In the genomic region with DNA sequence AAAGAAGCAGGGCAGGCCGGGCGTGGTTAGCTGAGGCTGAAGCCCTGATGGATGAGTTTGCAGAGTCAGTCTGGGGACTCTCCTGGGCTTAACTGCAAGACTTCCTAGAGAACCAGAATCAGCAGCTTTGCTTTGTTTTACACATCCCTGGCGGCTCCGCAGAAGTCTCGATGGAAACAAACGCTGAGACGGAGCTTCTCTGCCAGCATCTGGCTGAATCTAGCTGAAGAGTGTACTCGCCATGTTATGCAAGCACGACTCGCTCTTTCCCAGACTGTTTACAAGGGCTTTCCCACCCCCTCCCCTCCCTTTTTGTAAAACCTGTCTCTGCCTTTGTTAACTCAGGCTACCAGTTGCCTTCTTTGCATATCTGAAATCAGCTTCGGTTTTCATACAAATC, we compare ENCODE assay signal across 26 mouse cellular contexts. TPM values are rescaled to one million over a fixed set of nuclear protein-coding genes. Genes with fewer than 3 reads are reported as not detected.
A peak's percentile ranks its signal among the peaks of the same experiment; 100 is the strongest.
DNase-seq lines count a peak whose midpoint lies in the region; ATAC-seq and TF ChIP-seq lines count a peak whose summit lies in the region.
"Had no signal": no experiment of that assay in that cellular context is flagged by ENCODE, and none has a peak within 500 bp of the region (broad histone marks: within the 10 kb centered on the region; RNA-seq: fewer than 3 reads in every experiment).

No protein-coding gene starts in this region.

- no peaks in the 10 kb centered on the region for H3K36me3 ChIP-seq in forebrain, embryonic 14.5 days (ENCODE audit: control insufficient read depth, insufficient read depth, low read length)
- no peaks in the 10 kb centered on the region for H3K36me3 ChIP-seq in forebrain, embryonic 12.5 days (replicated peaks)
- H3K36me3 ChIP-seq: hindbrain, embryonic 10.5 days; intestine, embryonic 15.5 days; kidney, embryonic 15.5 days; limb, embryonic 13.5 days had no signal

- H3K27ac ChIP-seq in forebrain, embryonic 14.5 days (ENCODE audit: low read depth, low read length), result no peak overlapping the region
- H3K27ac ChIP-seq in forebrain, embryonic 12.5 days, result no peak overlapping the region
- H3K27ac ChIP-seq in left cerebral cortex, adult 2 months, result no peak overlapping the region
- H3K27ac ChIP-seq: hindbrain, embryonic 10.5 days; intestine, embryonic 15.5 days; kidney, embryonic 15.5 days; limb, embryonic 13.5 days; liver, embryonic 14.5 days had no signal

- H3K9me3 ChIP-seq in forebrain, embryonic 14.5 days (replicated peaks; ENCODE audit: control insufficient read depth, low read length), result no peaks in the 10 kb centered on the region
- no peaks in the 10 kb centered on the region for H3K9me3 ChIP-seq in forebrain, embryonic 12.5 days
- H3K9me3 ChIP-seq: hindbrain, embryonic 10.5 days; intestine, embryonic 15.5 days; kidney, embryonic 15.5 days; limb, embryonic 13.5 days had no signal

- TF ChIP-seq CTCF in left cerebral cortex, adult 2 months (IDR thresholded peaks at IDR 0.05), result no peak

- intact Hi-C loops in left cerebral cortex, adult 2 months (cut with DNase I), result loop anchor here (10.0 kb wide), 1 partner anchor 282 kb away; no protein-coding TSS in a partner anchor

- DNase-seq in forebrain, embryonic 14.5 days (ENCODE audit: low spot score), result peak; percentile 24
- peak; percentile 32 to 33 for DNase-seq in left cerebral cortex, adult 2 months (ENCODE audit: extremely low spot score in 1 of 2, low spot score in 2 of 2)
- DNase-seq in left cerebral cortex, adult 11 months (ENCODE audit: low spot score), result no peak
- peak; percentile 56 for DNase-seq in ES-CJ7 (ENCODE audit: low read depth, low spot score)
- peak; percentile 47 to 54 for DNase-seq in right cerebral cortex, adult 2 months (ENCODE audit: low spot score in 2 of 2)
- no peak for DNase-seq in lung, postnatal 14 days
- DNase-seq in lung, adult 18-20 months, result no peak
- DNase-seq: adrenal gland, postnatal 10 days; cerebellum, adult 18-20 months; cerebellum, postnatal 36 days; gastrocnemius, postnatal 14 days; spleen, adult 18-20 months; thymus, postnatal 14 days had no signal

- no peak overlapping the region for H3K4me2 ChIP-seq in forebrain, embryonic 14.5 days (ENCODE audit: low read length)
- H3K4me2 ChIP-seq in forebrain, embryonic 12.5 days, result no peak overlapping the region
- H3K4me2 ChIP-seq: intestine, embryonic 15.5 days; kidney, embryonic 15.5 days; limb, embryonic 13.5 days had no signal

- H3K4me3 ChIP-seq in forebrain, embryonic 14.5 days (ENCODE audit: low read depth, low read length), result no peak overlapping the region
- H3K4me3 ChIP-seq in forebrain, embryonic 12.5 days (replicated peaks), result no peak overlapping the region
- no peak overlapping the region for H3K4me3 ChIP-seq in left cerebral cortex, adult 2 months
- H3K4me3 ChIP-seq: hindbrain, embryonic 10.5 days; intestine, embryonic 15.5 days; kidney, embryonic 15.5 days; limb, embryonic 13.5 days had no signal

- H3K4me1 ChIP-seq in forebrain, embryonic 14.5 days (ENCODE audit: control insufficient read depth, insufficient read depth, low read length), result no peaks in the 10 kb centered on the region
- peaks cover 5% of the 10 kb centered on the region; the same call in 1 of the 2 replicates for H3K4me1 ChIP-seq in forebrain, embryonic 12.5 days
- H3K4me1 ChIP-seq: intestine, embryonic 15.5 days; kidney, embryonic 15.5 days; limb, embryonic 13.5 days had no signal

- no peak for ATAC-seq in forebrain, embryonic 14.5 days
- ATAC-seq in forebrain, embryonic 12.5 days (ENCODE audit: low FRiP score), result no peak
- ATAC-seq: CD4-positive, CD25-positive, alpha-beta regulatory T cell, adult 4 months; forebrain, embryonic 16.5 days; intestine, embryonic 15.5 days; lung, postnatal 0 days had no signal

- no peak overlapping the region for H3K9ac ChIP-seq in forebrain, embryonic 14.5 days (ENCODE audit: low read length)
- H3K9ac ChIP-seq in forebrain, embryonic 12.5 days, result no peak overlapping the region
- H3K9ac ChIP-seq: intestine, embryonic 15.5 days; kidney, embryonic 15.5 days; limb, embryonic 13.5 days; liver, embryonic 14.5 days had no signal

- WGBS in forebrain, embryonic 14.5 days, result 28% methylated on average over 11 of the region's 11 CpGs
- 23% methylated on average over 11 of the region's 11 CpGs for WGBS in forebrain, embryonic 12.5 days

- no peaks in the 10 kb centered on the region for H3K27me3 ChIP-seq in forebrain, embryonic 14.5 days (replicated peaks; ENCODE audit: control insufficient read depth, insufficient read depth, low read length)
- no peaks in the 10 kb centered on the region for H3K27me3 ChIP-seq in forebrain, embryonic 12.5 days
- H3K27me3 ChIP-seq: intestine, embryonic 15.5 days; kidney, embryonic 15.5 days; limb, embryonic 13.5 days had no signal

RNA-seq across cellular contexts. Expression of a gene that starts 46.0 kb away (rescaled TPM):
- polyA plus RNA-seq in forebrain, embryonic 14.5 days (2014; fragmentation: Nextera tagmentation; extraction: Ambion mirVana), result 184 and 204 TPM in 2 replicates
- polyA plus RNA-seq in forebrain, embryonic 12.5 days (2016; fragmentation: Nextera tagmentation; extraction: Ambion mirVana), result 167 and 175 TPM in 2 replicates
- 100 to 1,000 TPM; 135 to 150 TPM for total RNA-seq in left cerebral cortex, adult 2 months (2021)

RNA-seq across cellular contexts. Expression of a gene that starts 50.0 kb away (rescaled TPM):
- polyA plus RNA-seq in forebrain, embryonic 14.5 days (2014; fragmentation: Nextera tagmentation; extraction: Ambion mirVana), result 0.07 and 0.09 TPM in 2 replicates
- 0.06 TPM in 1 of 2 replicates, not detected in the other for polyA plus RNA-seq in forebrain, embryonic 12.5 days (2016; fragmentation: Nextera tagmentation; extraction: Ambion mirVana)
- under 1 TPM; 0.18 to 0.35 TPM for total RNA-seq in left cerebral cortex, adult 2 months (2021)
- total RNA-seq: gastrocnemius, postnatal 14 days; heart, adult 8-10 months; megakaryocyte, adult 5-6 weeks had no signal
- polyA plus RNA-seq: CD4-positive, CD25-positive, alpha-beta regulatory T cell, adult 4 months; heart, embryonic 16.5 days; intestine, embryonic 15.5 days; limb, embryonic 13.5 days; liver, embryonic 14.5 days; lung, postnatal 0 days; stomach, embryonic 14.5 days had no signal

Comparison
In these comparisons a context has a peak if more than half of its experiments do, and no peak if none do; other contexts are left out.
1. DNase-seq: peak in forebrain, embryonic 14.5 days (single experiment), left cerebral cortex, adult 2 months (2 of 2), ES-CJ7 (single experiment) and right cerebral cortex, adult 2 months (2 of 2); none in left cerebral cortex, adult 11 months (single experiment), lung, postnatal 14 days (single experiment) and lung, adult 18-20 months (0 of 2).